Mouse (Mus musculus) liver, embryonic 14.5 days (tissue): ENCODE data around the gene Bcl11a.

Source experiments
- CTCF ChIP-seq: IDR thresholded peaks from 2 replicates; pipeline ENCODE4 v1.5.1; 2016; ENCODE audit warnings: antibody characterized with exemption, low read depth, control low read depth
- EP300 ChIP-seq: IDR thresholded peaks from 2 replicates; pipeline ENCODE4 v1.6.1; 2016; ENCODE audit warnings: antibody characterized with exemption, low read depth

GRCm38 (mm10) chr11:24161458-24161857 lies 83.6 kb downstream of the Bcl11a start:
- no peak for TF ChIP-seq EP300
- no peak for TF ChIP-seq CTCF
